Mouse (Mus musculus): ENCODE results near the gene Bivm. TPM values are rescaled to one million over a fixed set of nuclear protein-coding genes. Genes with fewer than 3 reads are reported as not detected.

Bivm gene
- polyA plus RNA-seq, 1 experiment from 2014 or later: 13.1 TPM

- WGBS: 55% methylated on average over 3 of the region's 3 CpGs
- Histone ChIP-seq H3K9me3 (ENCODE audit: control insufficient read depth, low read length) (no peaks in the 10 kb centered on the region), H3K4me1 (replicated peaks; ENCODE audit: control insufficient read depth, insufficient read depth, low read length) (peaks cover 7% of the 10 kb centered on the region; the same call in 1 of the 2 replicates), H3K27ac (ENCODE audit: low read depth, low read length) (no peak overlapping the region), H3K27me3 (replicated peaks; ENCODE audit: control insufficient read depth, insufficient read depth, low read length) (no peaks in the 10 kb centered on the region), H3K4me2 (no peak overlapping the region), H3K36me3 (ENCODE audit: control insufficient read depth, insufficient read depth, low read length) (no peaks in the 10 kb centered on the region), H3K9ac (ENCODE audit: low read depth, low read length) (no peak overlapping the region), H3K4me3 (ENCODE audit: low read depth, low read length) (no peak overlapping the region)
- no peak for DNase-seq (ENCODE audit: low spot score)
- no peak for ATAC-seq (replicated peaks; ENCODE audit: low FRiP score)
Observed at GRCm38 (mm10) chr1:44122256-44122655, 3.5 kb downstream of the Bivm start.

- Histone ChIP-seq H3K4me3 (ENCODE audit: low read depth, low read length) (no peak overlapping the region), H3K36me3 (ENCODE audit: control insufficient read depth, insufficient read depth, low read length) (no peaks in the 10 kb centered on the region; the same call in 1 of the 2 replicates), H3K4me2 (no peak overlapping the region), H3K9ac (ENCODE audit: low read depth, low read length) (no peak overlapping the region), H3K27me3 (replicated peaks; ENCODE audit: control insufficient read depth, insufficient read depth, low read length) (no peaks in the 10 kb centered on the region), H3K27ac (ENCODE audit: low read depth, low read length) (no peak overlapping the region), H3K9me3 (ENCODE audit: control insufficient read depth, low read length) (no peaks in the 10 kb centered on the region), H3K4me1 (replicated peaks; ENCODE audit: control insufficient read depth, insufficient read depth, low read length) (0 out of 2 replicates have a peak, but pooled peaks cover under 1% of the 10 kb centered on the region)
- 90% methylated on average over 4 of the region's 4 CpGs for WGBS
- ATAC-seq (replicated peaks; ENCODE audit: low FRiP score) (no peak), DNase-seq (ENCODE audit: low spot score) (no peak)
Observed at GRCm38 (mm10) chr1:44125590-44125989, 6.8 kb downstream of the Bivm start.

GRCm38 (mm10) chr1:44129929-44130581, 11.3 kb downstream of the Bivm start:
- WGBS: 67% methylated on average over 4 of the region's 4 CpGs
- no peak overlapping the region for H3K27ac ChIP-seq (ENCODE audit: low read depth, low read length)

GRCm38 (mm10) chr1:44140232-44140631, 21.5 kb downstream of the Bivm start:
- Histone ChIP-seq H3K9ac (ENCODE audit: low read depth, low read length) (no peak overlapping the region), H3K9me3 (ENCODE audit: control insufficient read depth, low read length) (no peaks in the 10 kb centered on the region), H3K4me1 (replicated peaks; ENCODE audit: control insufficient read depth, insufficient read depth, low read length) (no peaks in the 10 kb centered on the region), H3K4me3 (ENCODE audit: low read depth, low read length) (no peak overlapping the region), H3K27ac (ENCODE audit: low read depth, low read length) (no peak overlapping the region), H3K27me3 (replicated peaks; ENCODE audit: control insufficient read depth, insufficient read depth, low read length) (no peaks in the 10 kb centered on the region), H3K4me2 (no peak overlapping the region), H3K36me3 (ENCODE audit: control insufficient read depth, insufficient read depth, low read length) (peaks cover 5% of the 10 kb centered on the region; the same call in 1 of the 2 replicates)
- no peak for ATAC-seq (replicated peaks; ENCODE audit: low FRiP score)
- no peak for DNase-seq (ENCODE audit: low spot score)
- WGBS: 78% methylated on average over 4 of the region's 4 CpGs

More at GRCm38 (mm10) chr1:44129929-44130581, 11.3 kb downstream of the Bivm start:
- H3K27me3 ChIP-seq (replicated peaks; ENCODE audit: control insufficient read depth, insufficient read depth, low read length): no peaks in the 10 kb centered on the region
- H3K9me3 ChIP-seq (ENCODE audit: control insufficient read depth, low read length): no peaks in the 10 kb centered on the region
- ATAC-seq (replicated peaks; ENCODE audit: low FRiP score) (no peak), DNase-seq (ENCODE audit: low spot score) (no peak)
- H3K4me1 ChIP-seq (replicated peaks; ENCODE audit: control insufficient read depth, insufficient read depth, low read length): no peaks in the 10 kb centered on the region
- no peak overlapping the region for H3K9ac ChIP-seq (ENCODE audit: low read depth, low read length)
- H3K4me2 ChIP-seq: no peak overlapping the region
- no peaks in the 10 kb centered on the region; the same call in 1 of the 2 replicates for H3K36me3 ChIP-seq (ENCODE audit: control insufficient read depth, insufficient read depth, low read length)
- H3K4me3 ChIP-seq (ENCODE audit: low read depth, low read length): no peak overlapping the region

GRCm38 (mm10) chr1:44142747-44143146, 24.0 kb downstream of the Bivm start:
- H3K36me3 ChIP-seq (ENCODE audit: control insufficient read depth, insufficient read depth, low read length): peaks cover 5% of the 10 kb centered on the region; the same call in 1 of the 2 replicates
- H3K27me3 ChIP-seq (replicated peaks; ENCODE audit: control insufficient read depth, insufficient read depth, low read length): no peaks in the 10 kb centered on the region
- H3K4me3 ChIP-seq (ENCODE audit: low read depth, low read length): no peak overlapping the region
- ATAC-seq (replicated peaks; ENCODE audit: low FRiP score) (no peak), DNase-seq (ENCODE audit: low spot score) (no peak)
- WGBS: 87% methylated on average over 5 of the region's 5 CpGs
- no peaks in the 10 kb centered on the region for H3K4me1 ChIP-seq (replicated peaks; ENCODE audit: control insufficient read depth, insufficient read depth, low read length)
- H3K4me2 ChIP-seq: no peak overlapping the region
- no peak overlapping the region for H3K9ac ChIP-seq (ENCODE audit: low read depth, low read length)
- no peak overlapping the region for H3K27ac ChIP-seq (ENCODE audit: low read depth, low read length)
- no peaks in the 10 kb centered on the region for H3K9me3 ChIP-seq (ENCODE audit: control insufficient read depth, low read length)

- Histone ChIP-seq H3K9me3 (ENCODE audit: control insufficient read depth, low read length) (no peaks in the 10 kb centered on the region), H3K4me2 (peak within 1 kb of the TSS; percentile 84), H3K9ac (ENCODE audit: low read depth, low read length) (peak within 1 kb of the TSS; percentile 90), H3K4me1 (replicated peaks; ENCODE audit: control insufficient read depth, insufficient read depth, low read length) (0 out of 2 replicates have a peak, but pooled peaks cover 5% of the 10 kb centered on the region), H3K27me3 (replicated peaks; ENCODE audit: control insufficient read depth, insufficient read depth, low read length) (no peaks in the 10 kb centered on the region), H3K36me3 (ENCODE audit: control insufficient read depth, insufficient read depth, low read length) (0 out of 2 replicates have a peak, but pooled peaks cover 2% of the 10 kb centered on the region), H3K27ac (ENCODE audit: low read depth, low read length) (peak within 1 kb of the TSS; percentile 84), H3K4me3 (ENCODE audit: low read depth, low read length) (peak within 1 kb of the TSS; percentile 86)
- DNase-seq (ENCODE audit: low spot score) (peak; percentile 86), ATAC-seq (replicated peaks; ENCODE audit: low FRiP score) (peak; percentile 97)
- under 1% methylated on average over 66 of the region's 66 CpGs for WGBS
Observed at GRCm38 (mm10) chr1:44147563-44148381, 29.0 kb downstream of the Bivm start, which contains the start of gene Ercc5. TSS of gene Ercc5 (plus strand) at chr1:44147744.

GRCm38 (mm10) chr1:44148706-44149105, 29.9 kb downstream of the Bivm start:
- Histone ChIP-seq H3K36me3 (ENCODE audit: control insufficient read depth, insufficient read depth, low read length) (no peaks in the 10 kb centered on the region), H3K27ac (ENCODE audit: low read depth, low read length) (no peak overlapping the region), H3K4me2 (peak overlapping the region; percentile 84), H3K4me3 (ENCODE audit: low read depth, low read length) (peak overlapping the region; percentile 86), H3K27me3 (replicated peaks; ENCODE audit: control insufficient read depth, insufficient read depth, low read length) (no peaks in the 10 kb centered on the region), H3K4me1 (replicated peaks; ENCODE audit: control insufficient read depth, insufficient read depth, low read length) (0 out of 2 replicates have a peak, but pooled peaks cover 5% of the 10 kb centered on the region), H3K9me3 (ENCODE audit: control insufficient read depth, low read length) (no peaks in the 10 kb centered on the region), H3K9ac (ENCODE audit: low read depth, low read length) (0 out of 2 replicates have a peak overlapping the region, but pooled peaks have one; percentile 13)
- DNase-seq (ENCODE audit: low spot score) (no peak), ATAC-seq (replicated peaks; ENCODE audit: low FRiP score) (no peak)
- 45% methylated on average over 6 of the region's 6 CpGs for WGBS

- Histone ChIP-seq H3K27me3 (replicated peaks; ENCODE audit: control insufficient read depth, insufficient read depth, low read length) (no peaks in the 10 kb centered on the region), H3K9ac (ENCODE audit: low read depth, low read length) (no peak overlapping the region), H3K4me1 (replicated peaks; ENCODE audit: control insufficient read depth, insufficient read depth, low read length) (no peaks in the 10 kb centered on the region), H3K4me3 (ENCODE audit: low read depth, low read length) (no peak overlapping the region), H3K36me3 (ENCODE audit: control insufficient read depth, insufficient read depth, low read length) (peaks cover 4% of the 10 kb centered on the region; the same call in 1 of the 2 replicates), H3K9me3 (ENCODE audit: control insufficient read depth, low read length) (no peaks in the 10 kb centered on the region), H3K4me2 (no peak overlapping the region), H3K27ac (ENCODE audit: low read depth, low read length) (no peak overlapping the region)
- no peak for ATAC-seq (replicated peaks; ENCODE audit: low FRiP score)
- DNase-seq (ENCODE audit: low spot score): no peak
- WGBS: 89% methylated on average over 4 of the region's 4 CpGs
Observed at GRCm38 (mm10) chr1:44155287-44155686, 36.5 kb downstream of the Bivm start.

Measured in liver, embryonic 11.5 days (tissue).